Mouse (Mus musculus) T-cell, adult 2 months (primary cell): ENCODE data around the gene Chrm5.
"Not testable (repeated sequence)": the region's sequence is repeated elsewhere in the genome, so short reads cannot be mapped to it uniquely, and the experiment has no call there.

ENCODE experiments used
- DNase-seq: peaks from one replicate; pipeline ENCODE4 v3.0.0; 2022; ENCODE audit warnings: low spot score

Chrm5 gene

GRCm38 (mm10) chr2:112481564-112481963, 995 bp upstream of the Chrm5 start:
- DNase-seq: peak; percentile 34

DNA sequence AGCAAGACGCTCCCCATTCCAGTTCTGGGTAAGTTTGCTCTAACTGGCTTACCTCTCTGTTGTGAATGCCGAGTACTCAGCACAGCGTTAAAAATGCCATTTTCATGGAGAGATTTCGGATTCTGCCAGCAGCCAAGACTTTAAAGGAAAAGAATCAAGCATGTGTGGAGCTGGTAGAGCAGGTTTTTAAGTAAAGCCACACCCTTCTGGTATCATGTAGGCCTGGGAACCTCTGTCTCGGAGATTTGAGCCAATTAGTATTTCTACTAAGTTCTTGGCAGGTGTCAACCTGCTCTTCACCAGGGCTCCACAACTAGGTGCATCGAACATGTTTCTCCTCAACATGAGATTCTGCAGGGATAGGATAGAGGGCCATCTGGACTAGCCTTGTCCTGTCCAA, 4.0 kb downstream of the Chrm5 start:
- DNase-seq: no peak

DNA sequence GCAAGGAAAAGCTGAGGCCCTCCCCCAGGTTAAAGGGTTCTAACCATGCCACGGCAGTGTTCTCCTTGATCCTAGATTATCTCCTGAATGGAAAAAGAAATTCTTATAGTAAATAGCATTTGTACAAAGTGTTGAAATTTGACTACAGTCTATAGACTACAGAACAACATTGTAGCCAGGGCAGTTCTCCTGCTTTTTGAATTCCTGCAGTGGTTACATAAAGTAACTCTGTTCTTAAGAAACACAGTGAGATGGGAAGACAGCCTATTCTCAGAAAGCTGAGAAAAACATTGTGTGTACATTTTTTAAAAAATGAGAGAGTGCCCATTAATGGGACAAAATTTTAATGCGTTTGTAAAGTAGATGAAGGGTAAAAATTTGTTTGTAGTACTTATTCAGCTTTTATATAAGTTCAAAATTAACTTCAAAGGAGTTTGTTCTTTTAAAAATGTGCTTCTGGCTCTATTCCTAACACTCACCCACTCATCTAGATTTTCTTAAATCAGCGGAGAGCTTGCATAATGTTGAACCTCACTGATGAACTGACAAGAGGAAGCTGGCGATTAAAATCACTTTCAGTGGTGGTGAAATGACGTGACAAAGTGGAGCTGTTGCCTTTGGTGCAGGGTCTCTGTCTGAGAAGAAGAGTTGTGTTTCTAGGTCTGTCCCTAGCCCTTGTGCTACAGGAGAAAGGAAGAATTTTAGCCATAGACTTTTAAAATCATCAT, 5.4 kb downstream of the Chrm5 start:
- no peak for DNase-seq

DNA sequence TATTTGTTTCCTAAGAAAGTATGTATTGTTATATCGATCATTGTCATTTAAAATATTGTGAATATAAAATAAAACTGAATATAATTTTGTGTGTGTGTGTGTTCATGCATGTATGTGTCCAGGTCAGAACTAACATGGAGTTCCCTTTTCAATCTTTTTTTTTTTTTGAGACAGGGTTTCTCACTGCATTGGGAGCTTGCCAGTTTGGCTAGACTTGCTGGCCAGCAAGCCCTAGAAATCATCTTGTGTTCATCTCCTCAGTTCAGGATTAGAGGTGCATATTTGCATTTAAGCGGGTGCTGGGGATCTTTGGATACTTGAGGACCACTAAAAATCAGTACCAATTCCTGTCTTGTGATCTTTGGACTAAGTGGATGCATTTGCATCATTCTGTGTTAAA, 8.5 kb downstream of the Chrm5 start:
- no peak for DNase-seq

DNA sequence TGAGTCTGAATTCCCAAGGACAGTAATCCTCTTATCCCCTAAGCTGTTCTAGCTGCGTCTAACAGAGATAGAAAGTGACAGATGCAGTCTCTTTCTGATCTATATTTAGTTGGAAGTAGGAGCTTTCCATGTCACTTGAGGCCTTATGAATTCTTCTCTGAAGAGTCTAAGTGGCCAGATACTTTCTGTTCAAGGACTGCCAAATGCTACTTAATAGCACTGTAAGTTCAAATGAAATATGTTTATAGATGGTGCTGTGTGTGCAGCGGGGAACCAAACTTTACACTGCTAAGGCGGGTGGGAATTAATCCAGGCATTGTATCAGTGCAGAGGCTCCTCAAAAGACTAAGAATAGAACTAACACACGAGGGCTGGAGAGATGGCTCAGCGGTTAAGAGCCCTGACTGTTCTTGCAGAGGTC, 9.6 kb downstream of the Chrm5 start:
- no peak for DNase-seq

DNA sequence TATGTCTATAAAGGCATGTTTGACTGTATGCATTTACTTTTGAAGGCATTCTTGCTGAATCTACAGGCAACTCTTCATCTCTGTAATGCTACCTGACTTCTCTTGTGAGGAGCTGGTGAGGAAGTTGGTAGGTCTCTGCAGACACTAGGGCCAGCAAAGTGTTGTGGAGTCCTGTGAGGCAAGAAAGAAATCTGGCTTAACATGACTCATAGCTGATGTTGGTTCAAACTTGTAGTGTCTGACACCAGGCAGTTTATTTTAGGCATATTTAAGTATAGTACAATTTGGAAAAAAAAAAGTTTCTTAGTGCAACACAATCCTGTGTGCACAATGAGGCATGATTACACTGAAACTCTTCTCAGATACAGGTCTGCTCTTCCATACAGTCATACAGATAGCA, 11.0 kb downstream of the Chrm5 start:
- no peak for DNase-seq

DNA sequence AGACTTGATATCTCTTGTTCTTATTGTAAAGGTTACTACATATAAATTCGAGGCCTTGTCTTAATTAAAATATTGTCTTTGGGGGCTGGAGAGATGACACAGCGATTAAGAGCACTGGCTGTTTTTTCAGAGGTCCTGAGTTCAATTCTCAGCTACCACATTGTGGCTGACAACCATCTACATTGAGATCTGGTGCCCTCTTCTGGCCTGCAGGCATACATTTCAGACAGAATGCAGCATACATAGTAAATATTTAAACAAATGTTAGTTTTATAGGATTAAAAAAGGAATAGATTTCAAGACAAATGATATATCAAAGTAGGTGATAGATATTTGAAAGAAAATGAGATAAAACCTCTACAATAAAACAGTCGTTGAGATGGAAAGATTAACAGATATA, 20.0 kb downstream of the Chrm5 start:
- no peak for DNase-seq

- DNase-seq: peak; percentile 96
Observed at GRCm38 (mm10) chr2:112454862-112455564, 25.6 kb downstream of the Chrm5 start, which contains the start of gene Emc7. Gene Emc7, plus strand, starts transcription at chr2:112454997.

GRCm38 (mm10) chr2:112454125-112454861, 26.3 kb downstream of the Chrm5 start:
- DNase-seq: no peak

GRCm38 (mm10) chr2:112452513-112452912, 28.1 kb downstream of the Chrm5 start:
- not testable (repeated sequence) for DNase-seq

GRCm38 (mm10) chr2:112449597-112450296, 30.8 kb downstream of the Chrm5 start:
- peak; percentile 17 for DNase-seq

DNA sequence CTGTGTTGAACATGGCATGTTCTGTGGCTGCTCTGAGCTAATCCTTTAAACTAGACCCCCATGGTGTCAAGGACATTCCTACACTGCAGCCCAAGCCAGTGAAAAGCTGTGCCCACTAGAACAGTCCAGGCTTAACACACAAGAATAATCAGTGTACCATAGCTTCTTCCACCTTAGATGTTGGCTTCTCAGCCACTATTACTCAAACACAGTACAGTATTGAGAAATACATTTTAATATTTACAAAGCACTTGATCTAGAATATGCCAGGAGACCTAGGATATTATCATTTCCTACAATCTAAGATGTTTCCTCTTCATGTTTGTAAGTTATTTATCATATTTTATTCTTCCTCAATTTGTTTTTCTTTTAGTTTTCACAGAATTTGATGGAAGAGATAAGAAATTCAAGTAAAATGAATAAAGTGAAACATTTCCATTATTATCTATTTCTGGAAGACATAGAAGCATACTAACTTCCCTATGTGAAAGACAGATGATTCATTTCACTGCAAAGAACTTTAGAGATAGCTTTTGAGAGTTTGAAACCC, 32.0 kb downstream of the Chrm5 start:
- DNase-seq: no peak

GRCm38 (mm10) chr2:112448046-112448445, 32.5 kb downstream of the Chrm5 start:
- DNase-seq: not testable (repeated sequence)

DNA sequence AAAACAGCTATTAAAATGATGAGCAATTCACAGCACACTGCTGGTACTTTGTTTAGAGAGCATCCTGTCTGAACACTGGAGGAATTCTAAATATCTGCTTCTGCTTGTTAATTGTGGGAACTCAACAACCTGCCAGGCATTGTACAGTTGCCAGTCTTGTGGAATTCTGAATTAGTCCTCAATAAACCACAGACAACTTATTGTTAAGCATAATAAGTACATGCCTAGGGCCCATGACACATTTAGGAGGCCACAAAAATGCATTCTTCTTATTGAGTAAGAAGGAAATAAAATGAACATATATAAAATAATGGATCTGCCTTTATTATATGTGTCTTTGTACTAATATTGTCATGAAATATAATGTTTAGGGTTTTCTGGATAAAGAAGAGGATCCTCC, 35.1 kb downstream of the Chrm5 start:
- DNase-seq: no peak

DNA sequence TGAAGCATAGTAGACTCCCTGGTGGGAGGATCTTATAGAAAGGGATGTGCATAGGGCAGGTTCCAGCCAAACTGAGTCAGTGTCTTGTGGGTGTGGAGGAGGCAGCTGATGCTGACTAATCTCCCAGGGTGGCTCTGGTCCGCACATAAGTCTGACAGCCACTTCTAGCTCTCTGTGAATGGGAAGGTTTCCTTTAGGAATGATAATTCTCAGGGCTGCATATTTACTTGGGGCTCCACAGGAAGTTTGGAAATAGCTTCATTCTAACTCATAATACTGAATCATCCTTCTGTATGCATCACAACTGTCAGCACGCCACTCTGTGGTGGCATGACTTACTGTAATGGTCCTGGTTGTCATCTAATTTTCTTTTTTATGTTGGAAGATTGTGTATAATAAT, 37.1 kb downstream of the Chrm5 start:
- DNase-seq: no peak

- no peak for DNase-seq
Observed at GRCm38 (mm10) chr2:112437589-112437988, 43.0 kb downstream of the Chrm5 start.

DNA sequence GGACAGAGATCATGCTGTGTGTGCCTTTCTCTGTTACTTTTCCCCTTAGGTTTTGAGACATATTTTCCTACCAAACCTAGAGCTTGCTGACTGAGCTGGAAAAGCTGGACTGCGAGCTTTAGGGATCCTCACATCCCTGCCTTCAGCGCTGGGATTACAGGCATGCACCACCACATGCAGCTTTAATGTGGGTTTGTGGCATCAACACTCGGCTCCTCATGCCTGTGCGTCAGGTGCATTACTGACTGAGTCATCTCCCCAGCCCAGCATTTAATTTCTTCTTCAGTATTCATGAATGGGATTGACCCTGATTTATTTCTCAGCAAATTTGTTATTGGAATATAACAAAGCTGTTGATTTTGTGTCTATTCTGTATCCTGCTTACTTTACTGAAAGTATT, 44.3 kb downstream of the Chrm5 start:
- DNase-seq: no peak

DNA sequence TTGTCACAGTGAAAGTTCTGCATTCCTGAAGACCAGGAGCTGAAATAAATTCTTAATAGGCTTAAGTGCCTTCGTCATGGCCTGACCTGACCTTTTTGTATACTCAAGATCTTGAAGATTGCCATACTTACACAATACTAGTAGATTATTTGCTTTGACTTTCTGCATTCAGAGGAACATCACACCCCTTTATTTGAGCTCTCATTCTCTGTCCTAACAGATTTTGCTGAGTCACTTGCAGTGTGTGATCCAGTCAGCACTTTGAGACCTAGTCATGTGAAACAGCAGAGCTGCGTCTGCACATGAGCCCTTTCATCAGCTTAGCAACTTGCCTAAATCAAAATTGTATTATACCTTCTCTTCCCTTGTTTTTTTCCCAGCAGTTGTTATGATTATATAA, 47.2 kb downstream of the Chrm5 start:
- DNase-seq: no peak

GRCm38 (mm10) chr2:112432523-112432922, 48.0 kb downstream of the Chrm5 start:
- DNase-seq: no peak

- DNase-seq: no peak
Observed at GRCm38 (mm10) chr2:112430403-112430802, 50.2 kb downstream of the Chrm5 start.

DNA sequence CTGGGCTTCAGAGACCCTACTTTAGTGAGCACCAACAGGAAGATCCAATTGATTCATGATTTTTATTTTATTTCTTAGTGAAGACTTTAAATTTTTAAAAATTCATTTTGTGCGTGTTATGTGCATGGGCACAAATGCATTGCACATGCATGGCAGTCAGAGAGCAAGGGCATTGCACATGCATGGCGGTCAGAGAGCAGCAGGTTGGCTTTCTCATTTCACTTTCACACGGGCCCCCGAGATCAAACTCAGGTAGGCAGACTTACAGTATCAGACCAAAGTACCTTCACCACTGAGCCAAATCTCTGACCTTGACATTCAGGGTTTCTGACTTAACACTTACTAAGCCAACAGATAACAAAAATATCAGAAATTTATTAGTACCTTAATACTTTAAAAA, 50.9 kb downstream of the Chrm5 start:
- DNase-seq: no peak
